Mouse (Mus musculus) CD4-positive, CD25-positive, alpha-beta regulatory T cell, adult 4 months (primary cell): Measurements from ENCODE around the gene S100a11. TPM values are rescaled to one million over a fixed set of nuclear protein-coding genes. Genes with fewer than 3 reads are reported as not detected.
"Not testable (repeated sequence)": the region's sequence is repeated elsewhere in the genome, so short reads cannot be mapped to it uniquely, and the experiment has no call there.

ENCODE experiments used
- ATAC-seq: one replicate; pipeline ENCODE4 v1.8.0; 2017
- polyA plus RNA-seq, 2 experiments: library from polyadenylated mRNA; unstranded; fragments of 100-300 nt; shearing (Covaris generic); gene quantifications; one replicate each; pipeline ENCODE4 v1.2.1; 2017

Gene S100a11
- 100 to 1,000 TPM; 613 to 644 TPM for polyA plus RNA-seq

DNA sequence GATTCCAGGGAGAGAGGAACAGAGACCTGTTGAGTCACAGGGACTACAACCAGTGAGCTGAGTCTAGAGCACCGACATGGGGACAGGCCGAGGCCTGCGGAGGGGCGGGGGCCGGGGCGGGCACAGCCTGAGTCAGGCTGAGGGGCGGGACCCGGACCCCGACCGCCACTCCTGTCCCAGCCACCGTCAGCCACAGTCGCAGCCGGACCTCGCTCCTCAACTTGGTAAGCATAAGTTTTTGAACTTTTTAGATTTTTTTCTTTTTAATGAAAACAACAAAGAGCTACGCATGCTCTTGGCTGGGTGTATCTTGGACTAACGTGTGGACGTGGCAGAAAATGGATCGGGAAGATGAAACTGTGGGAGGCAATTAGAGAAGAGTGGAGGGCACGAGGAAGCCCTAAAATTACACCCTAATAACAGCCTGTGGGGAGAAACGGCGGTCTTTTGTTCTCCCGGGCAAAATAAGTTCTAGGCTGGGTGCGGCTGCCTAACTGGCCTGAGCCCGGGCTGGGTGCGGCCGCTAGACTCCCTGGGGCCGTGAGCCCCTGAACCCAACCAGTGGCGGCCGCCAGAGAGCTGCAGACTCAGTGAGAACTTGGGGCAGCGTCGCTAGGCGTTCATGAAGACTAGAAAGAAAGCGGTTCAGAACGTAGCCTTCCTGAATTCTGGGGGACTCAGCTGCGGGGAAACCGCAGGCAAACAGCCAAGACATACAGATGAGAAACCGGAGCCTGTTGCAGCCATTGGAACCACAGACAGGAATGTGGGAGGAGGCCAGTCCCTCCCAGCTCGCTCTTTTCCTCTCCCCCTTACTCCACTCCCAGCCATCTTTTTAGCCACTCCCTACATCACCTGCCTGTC is at the start of gene S100a11:
TSS of gene S100a11 (plus strand) at position 159 of the 864 bp plus-strand sequence.
- ATAC-seq: peak; percentile 79

DNA sequence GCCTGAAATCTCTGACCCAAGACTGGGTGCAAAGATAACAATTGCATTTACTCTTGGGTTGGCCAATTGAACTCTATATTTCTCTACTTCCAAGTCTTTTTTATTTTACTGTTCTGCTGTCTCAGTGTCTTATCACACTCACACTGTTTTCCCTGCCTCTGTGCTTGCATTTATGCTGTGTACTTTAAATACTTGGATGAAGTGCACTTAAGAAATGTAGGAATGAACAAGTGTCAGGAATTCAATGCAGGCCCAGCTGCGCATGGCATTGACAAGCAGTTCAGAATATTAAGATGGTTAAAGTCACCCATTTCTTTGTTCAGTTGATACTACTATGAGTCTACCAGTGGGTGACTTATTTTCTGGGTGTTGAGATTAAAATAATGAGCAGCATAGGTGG is 40.2 kb upstream of the S100a11 start:
- no peak for ATAC-seq

DNA sequence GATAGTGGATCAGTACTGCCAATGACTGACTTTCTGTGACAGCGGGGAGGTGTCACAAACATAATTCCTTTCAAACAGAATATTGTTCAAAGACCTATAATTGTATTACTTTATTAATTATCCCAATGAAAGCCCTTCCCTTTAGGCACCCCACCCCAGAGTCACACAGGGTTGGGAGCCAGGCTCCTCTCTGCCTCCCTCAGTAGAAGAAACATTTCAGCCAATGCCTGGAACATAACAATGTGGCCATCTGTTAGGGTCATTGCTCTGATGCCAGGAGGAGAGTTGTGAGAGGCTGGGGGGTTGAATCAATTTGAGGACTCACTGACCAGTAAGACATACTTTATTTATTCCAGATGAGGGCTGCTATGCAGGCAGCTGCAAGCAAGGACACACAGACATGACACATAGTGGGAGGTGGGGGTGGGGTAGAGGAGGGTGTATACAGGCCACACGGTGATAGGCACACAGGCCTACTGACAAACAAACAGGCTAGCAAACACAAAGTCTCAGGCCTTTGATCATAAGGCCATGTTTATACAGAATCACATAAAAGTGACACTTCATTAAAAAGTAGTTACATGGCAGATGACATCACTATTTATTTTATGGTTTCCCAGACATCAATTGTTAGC is 38.2 kb upstream of the S100a11 start:
- no peak for ATAC-seq

DNA sequence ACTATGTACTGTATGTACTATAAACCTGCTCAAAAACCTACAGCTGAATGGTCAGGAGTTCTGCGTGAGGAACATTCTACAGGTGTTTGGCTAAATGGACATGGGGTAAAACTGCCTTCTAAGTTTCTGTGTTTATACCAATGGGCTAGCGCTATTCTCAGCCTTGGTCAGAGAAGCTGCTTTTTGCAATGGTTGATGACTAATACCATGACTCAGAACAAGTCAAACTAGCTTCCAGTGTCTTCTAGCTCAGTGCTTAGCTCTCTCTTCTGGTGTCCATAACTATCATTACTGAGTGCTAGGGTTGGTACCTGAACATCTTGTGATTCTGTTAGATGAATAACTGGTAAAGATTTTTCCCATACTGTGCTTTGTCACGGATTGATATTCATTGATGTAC is 34.7 kb upstream of the S100a11 start:
- ATAC-seq: no peak

DNA sequence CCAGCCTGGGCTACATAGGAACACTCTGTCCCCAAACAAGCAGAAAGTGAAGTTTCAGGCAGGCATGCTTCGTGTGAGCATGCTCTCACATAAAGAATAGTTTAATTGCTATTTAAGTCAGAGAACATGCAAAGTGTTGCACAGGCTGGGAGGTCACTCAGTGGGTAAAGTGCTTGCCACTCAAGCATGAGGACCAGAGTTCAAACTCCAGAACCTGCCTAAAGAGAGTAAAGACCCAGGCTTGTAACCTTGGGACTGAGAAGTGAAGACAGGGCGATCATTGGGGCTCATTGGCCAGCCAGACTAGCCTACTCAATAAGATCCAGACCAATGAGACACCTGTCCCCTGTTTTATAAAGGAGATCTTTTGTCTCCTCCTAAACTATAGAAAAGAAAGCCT is 31.7 kb upstream of the S100a11 start:
- ATAC-seq: no peak

DNA sequence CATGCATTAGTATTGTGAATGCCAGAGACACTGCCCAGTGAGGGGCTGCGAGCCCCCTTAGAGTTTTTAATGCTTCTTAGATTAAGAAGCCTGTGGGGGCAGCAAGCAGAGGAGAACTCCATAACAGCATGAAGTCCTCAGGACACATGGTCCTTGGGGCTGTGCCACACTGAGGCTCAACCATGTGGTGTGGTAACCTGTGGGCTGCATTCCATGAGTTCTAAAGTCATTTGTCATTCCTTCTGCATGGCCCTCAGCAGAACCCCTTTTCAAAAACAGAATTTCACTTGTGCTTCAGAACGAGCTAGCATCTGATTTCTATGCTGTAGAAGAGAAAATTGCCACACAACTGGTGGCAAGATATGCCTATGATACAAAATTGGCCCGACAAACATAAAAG is 28.1 kb upstream of the S100a11 start:
- ATAC-seq: no peak

DNA sequence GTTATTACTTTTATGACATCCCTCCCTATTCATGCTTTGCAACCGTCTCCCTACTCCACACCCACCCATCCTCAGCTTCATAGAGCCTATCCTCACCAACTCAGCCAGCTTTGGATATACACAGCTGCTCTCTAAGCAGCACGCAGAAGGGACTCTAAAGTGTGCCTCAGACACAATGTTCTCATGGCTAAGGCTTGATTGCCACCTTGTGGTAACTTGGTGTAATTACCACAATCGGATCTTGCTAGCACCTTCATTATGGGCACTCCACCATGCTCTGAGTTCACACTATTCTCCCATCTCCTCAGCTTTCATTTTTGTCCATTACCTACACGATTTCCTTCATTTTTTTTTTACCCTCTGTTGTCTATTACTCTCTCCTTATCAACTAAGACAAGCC is 26.3 kb upstream of the S100a11 start:
- peak; percentile 97 for ATAC-seq

DNA sequence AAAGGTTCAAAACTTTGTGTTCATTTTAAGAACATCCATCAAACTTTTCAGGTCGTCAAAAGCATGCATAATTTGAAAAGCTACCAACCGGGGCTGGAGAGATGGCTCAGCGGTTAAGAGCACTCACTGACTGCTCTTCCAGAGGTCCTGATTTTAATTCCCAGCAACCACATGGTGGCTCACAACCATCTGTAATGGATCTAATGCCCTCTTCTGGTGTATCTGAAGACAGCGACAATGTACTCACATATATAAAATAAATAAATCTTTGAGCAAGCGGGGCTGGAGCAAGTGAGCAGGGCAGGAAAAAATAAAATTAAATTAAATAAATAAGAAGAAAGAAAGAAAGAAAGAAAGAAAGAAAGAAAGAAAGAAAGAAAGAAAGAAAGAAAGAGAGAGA is 25.5 kb upstream of the S100a11 start:
- not testable (repeated sequence) for ATAC-seq

DNA sequence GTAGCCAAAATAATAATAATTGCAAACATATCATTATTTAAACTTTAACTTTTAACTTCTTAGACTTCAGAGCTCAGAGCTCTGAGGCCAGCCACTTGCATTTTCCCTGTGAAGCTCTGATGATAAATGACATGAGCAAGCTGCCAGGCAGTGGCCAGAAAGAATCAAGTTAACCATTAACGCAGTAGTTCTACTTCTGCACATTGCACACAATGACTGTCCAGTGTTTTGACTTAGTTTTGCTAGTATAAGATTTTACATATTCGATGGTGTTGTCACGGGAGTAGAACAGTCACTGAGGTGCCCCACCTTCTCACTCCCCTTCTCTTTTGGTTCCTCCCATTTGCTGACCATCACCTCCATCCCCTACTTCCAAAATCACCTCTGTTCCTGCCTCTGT is 23.2 kb upstream of the S100a11 start:
- ATAC-seq: no peak

DNA sequence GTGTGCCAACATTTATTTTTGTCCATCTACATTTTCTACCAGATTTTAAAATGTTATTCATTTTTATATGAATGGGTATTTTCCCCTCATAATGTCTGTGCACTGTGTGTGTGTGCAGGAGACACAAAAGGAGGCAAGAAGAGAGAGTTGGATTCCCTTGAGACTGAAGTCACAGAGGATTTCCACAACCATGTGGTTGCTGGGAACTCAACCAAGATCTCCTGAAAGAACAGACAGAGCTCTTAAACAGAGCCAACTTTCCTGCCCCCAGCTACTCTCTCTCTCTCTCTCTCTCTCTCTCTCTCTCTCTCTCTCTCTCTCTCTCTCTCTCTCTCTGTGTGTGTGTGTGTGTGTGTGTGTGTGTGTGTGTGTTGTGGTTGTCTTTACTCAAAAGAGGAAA is 21.2 kb upstream of the S100a11 start:
- no peak for ATAC-seq

DNA sequence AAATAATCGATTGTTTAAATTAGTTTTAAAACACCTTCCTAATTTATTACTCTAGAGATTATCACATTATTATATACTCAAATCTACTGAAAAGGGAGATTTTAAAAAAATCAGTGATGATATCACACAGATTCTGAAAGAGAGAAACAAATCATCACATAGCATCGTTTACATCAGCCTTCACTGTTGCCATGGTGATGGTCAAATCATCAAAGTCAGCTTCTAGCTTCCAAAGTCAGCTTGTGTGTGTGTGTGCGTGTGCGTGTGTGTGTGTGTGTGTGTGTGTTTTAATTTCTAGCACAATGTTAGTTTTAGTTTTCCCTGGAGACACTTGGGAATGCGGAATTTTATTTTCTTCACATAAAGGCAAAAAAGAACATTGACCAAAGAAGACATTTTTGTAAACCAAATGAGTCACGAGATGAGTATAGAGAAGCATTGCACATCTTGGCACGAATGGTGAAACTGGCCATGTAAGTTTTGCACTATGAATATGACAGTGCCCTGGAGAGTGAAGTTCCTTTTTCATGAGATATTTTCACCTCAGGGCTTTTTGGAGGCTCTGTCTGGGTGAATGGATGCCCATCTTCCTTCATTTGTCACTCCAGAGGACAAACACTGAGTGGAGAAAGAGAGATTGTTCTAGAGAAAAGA is 15.6 kb upstream of the S100a11 start:
- ATAC-seq: no peak

DNA sequence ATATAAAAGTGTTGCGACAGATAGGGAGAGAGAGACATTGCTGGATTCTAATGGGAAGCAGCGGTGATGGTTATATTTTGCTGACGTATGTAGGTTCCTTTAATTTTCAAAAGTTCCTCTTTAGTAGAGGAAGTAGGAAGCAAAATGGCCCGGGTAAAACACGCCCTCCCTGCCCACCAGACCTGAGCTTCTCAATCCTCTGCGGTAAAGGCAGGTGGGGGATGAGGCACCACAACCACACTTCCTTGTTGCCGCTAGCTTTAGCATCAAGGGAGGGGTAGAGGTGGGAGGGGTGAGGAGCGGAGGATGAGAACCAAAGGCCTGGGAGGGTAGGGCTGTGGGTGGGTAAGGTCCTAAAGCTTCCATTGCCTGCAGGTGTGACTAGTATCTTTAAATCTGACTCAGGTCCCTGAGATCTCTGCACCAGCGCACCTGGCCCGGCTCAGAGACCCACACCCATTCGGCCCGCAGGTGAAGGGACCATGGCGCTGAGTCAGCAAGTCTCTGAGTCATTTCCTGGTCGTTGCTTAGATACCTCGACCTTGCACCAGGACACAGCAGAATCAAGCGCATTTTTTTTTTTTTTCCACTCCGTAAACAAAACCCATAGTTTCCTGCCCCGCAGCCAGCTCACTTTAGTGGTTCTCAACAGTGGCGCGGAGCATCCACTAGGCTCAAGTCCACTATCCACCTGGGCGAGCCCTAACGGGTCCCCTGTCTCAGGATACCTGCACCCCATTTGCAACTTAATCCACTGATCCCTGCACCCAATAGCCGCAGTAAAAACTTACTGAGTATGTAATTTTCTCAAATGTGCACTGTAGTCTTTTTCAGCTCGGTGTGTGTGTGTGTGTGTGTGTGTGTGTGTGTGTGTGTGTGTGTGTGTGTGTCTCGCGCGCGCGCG is 14.1 kb upstream of the S100a11 start:
- ATAC-seq: peak; percentile 86

DNA sequence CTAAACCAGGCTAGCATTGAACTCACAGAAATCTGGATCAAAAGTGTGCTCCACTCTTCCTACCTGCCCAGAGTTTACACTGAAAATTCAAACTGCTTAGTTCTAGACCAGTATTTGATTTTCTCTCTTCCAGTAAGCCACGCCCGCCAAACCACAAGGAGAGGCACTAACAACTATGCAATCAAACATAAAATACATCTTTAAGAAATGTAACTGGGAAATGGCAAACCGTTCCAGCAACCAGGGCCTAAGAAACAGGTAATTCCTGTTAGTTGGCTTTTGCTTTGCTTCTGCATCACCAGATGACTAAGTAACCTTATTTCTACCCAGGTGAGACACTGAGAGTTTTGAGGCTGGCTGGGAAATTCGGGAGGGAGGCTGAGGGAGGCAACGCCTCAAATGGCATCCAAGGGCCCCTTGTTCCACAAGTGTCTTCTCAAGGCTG is 13.4 kb upstream of the S100a11 start:
- peak; percentile 4 for ATAC-seq

DNA sequence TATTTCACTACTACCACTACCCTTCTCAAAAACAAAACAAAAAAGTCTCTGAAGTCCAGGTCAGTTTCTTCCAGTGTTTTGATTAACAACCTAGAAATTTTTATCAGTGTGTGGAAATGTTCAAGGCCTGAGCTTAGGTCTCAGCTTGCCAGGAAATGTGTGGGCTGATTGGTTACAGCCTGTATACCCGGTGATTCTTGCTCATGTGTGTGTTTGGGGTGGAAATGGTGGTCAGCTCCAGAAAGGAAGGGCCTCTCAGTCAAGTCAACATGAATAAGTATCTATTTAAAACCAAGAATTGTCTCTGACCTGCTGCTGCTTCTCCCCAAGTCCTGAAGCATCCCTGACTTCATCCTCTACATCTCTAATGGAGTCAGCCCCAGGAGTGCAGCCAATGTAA is 11.0 kb upstream of the S100a11 start:
- no peak for ATAC-seq

DNA sequence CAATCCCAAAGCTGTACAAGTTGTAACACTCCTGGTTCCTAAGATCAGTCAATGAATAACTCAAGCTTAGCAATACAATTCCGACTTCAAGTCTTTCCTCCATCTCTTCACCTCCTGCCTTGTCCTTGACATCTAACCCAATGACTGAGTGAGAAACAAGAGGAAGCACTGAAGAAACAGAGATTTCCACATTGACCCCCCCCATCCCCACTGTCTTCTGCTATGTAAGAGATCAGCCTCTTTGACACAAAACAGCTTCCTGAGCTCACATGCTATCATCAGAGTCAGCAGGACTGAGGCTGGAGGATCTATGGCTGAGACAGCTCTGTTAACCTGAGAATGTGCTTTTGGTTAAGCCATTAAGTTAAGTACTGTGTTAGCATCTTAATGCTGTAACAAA is 9.3 kb upstream of the S100a11 start:
- no peak for ATAC-seq

DNA sequence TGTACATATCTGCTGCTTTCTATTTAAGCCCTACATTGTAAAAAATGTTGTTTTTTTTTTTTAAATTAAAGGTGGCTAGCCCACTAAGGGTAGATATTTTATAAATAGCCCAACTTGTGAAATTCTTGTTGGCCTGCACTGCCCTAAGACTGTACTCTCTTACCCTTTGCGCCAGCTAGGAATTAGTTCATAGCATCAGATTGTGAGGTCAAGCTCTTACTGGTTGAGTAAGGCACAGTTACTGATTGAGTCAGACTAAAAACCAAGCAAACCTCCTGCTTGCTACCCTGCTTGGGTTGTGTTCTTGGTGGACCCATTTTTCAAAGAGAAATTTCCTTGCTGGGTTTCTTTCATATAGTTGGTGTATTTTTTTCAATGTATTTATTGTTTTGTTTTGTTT is 8.5 kb upstream of the S100a11 start:
- ATAC-seq: no peak

DNA sequence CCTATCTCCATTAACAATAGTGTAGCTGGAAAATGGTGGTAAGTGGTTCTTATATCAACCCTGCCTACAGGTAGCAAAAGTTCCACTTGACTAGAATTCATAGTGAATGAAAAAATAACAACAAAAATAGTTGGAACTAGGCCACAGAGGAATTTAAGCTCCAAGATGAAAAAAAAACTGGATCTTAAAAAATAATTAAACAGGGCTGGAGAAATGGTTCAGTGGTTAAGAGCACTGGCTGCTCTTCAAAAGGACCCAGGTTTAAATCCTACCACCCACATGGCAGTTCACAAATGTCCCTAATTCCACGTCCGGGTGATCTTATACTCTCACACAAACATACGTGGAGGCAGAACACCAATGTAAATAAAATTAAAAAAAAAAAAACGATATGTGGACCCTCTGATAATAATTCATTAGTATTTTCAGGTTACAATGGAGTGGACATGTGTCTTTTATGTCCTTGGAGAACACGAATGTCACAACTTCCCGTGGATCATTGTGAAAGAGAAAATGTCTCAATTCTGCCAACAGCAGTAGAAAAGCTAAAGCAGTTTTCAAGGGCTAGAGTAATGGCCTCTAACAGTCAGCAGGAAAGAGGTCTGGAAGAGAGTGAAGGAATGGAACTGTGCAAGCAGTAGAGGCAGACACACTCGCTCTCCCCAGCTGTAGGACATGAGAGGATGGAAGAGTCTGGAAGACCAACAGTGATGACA is 7.7 kb upstream of the S100a11 start:
- ATAC-seq: no peak

DNA sequence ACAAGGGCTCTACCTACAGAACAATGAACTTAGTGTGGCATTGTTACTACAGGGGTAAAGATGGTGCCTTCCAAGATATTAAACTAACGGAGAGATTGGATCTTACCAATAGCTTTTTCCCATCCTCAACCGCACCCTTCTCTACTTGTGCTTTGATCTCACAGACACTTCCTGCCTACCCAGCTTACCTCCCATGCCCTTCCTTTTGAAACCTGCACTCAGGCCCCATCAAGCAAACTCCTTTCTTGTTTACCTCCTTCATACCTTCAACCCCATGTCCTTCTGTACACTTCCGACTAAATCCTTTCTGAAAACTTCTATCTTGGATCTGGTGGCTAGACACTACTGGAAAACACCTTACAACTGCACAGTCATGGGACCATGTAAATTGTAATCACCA is 5.7 kb upstream of the S100a11 start:
- ATAC-seq: peak; percentile 94

DNA sequence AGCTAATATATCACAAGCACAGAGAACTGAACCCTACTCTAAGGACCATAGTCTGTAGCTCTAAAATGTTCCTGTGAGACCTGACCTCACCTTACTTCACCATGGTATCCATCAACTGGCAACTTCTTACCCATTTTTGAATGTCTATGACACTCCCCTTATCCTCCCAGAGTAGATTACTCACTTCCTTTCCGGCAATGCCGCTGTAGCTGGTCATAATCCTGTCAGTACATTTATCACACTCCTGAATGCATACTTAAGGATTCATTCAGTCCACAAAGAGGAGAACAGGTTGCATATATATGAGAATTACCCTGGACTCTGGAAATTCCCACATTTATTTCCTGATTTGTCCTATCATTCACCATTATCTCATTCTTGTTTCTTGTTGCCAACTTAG is 2.9 kb upstream of the S100a11 start:
- ATAC-seq: no peak

DNA sequence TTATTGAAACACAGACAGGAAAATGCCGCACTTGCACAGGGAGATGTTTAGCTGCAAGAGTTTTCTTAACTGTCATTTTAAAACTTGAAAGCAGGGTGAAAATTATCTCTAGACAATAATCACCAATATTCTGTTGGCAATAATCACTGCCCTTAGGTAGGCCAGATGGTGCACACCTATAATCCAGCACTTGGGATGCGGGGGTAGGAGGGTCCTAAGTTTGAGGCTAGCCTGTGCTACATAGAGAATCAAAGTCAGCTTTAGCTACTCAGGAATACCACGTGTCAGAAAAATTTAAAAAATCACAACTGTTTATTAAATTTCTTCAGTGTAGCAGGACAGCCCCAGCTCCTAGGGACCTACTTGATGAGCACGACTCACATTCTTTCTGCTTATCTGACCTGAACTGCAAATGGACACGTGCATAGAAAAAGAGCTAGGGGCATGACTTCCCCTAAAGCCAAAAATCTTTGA is 395 bp upstream of the S100a11 start:
- no peak for ATAC-seq

DNA sequence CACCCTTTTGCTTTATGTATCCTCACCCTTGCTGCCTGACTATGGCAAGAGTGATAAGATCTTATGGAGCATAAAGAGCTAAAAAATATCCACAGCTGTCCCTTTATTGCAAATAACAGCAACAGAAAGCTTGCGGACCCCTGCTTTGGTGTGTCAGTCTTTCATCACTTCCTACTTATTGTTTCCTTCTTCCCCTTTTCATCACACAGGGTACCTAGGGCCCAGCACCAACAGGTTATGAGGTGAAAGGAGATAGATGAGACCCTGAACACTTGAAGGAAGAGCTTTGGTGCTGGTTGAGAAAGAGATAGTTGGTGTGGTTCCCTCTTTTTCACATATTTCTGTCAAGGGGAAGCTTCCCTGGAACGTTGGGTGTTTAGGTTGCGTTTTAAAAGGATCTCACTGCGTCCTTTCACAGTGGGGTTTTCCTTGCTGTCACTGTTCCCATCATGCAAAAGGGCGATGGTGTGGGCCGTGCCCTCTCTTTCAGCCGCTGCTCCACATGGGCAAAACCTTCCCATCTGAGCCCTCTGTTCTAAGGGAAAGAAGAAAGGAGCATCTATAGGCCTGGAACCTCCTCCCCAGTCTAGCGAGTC is 1.3 kb downstream of the S100a11 start:
- no peak for ATAC-seq
